Mouse (Mus musculus): ENCODE measurements around the gene Arhgef6.

DNA sequence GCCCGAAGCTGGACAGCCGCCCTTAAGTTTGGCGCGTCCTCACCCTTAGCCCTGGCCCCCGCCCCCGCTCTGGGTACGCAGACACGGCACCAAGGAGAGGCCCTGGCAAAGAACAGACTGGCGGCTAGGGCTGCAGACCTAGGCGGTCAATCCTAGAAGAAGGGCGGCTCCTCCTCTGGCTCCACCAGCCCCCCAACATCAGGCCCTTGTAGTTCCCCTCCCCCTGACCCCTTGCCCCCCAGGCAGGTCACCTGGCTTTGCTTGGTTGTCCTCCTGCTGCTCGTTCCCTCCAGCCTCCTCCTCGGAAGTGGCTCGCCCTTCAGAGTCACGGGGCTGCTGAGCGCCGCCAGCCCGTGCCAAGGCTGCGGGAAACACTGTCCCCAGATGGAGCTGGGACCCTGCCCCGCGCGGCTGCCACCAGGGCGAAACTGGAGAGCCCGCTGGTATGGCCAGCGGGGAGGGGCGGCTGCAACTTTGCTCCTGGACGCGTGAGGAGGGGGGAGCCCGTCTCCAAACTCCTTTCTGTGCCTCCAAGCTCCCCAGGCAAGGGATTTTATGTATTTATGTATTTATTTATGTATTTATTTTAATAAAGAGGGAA lies 12.6 kb downstream of the Arhgef6 start:
- TF ChIP-seq POLR2A (IDR thresholded peaks at IDR 0.05; ENCODE audit: low read depth, low read length) = no peak
- no peak for TF ChIP-seq CTCF (IDR thresholded peaks at IDR 0.05; ENCODE audit: extremely low read depth, insufficient read depth, insufficient read length, insufficient replicate concordance)
